Mouse (Mus musculus): ENCODE measurements around the gene Lpcat4.
"Not testable (repeated sequence)": the region's sequence is repeated elsewhere in the genome, so short reads cannot be mapped to it uniquely, and the experiment has no call there.

Gene Lpcat4

DNA sequence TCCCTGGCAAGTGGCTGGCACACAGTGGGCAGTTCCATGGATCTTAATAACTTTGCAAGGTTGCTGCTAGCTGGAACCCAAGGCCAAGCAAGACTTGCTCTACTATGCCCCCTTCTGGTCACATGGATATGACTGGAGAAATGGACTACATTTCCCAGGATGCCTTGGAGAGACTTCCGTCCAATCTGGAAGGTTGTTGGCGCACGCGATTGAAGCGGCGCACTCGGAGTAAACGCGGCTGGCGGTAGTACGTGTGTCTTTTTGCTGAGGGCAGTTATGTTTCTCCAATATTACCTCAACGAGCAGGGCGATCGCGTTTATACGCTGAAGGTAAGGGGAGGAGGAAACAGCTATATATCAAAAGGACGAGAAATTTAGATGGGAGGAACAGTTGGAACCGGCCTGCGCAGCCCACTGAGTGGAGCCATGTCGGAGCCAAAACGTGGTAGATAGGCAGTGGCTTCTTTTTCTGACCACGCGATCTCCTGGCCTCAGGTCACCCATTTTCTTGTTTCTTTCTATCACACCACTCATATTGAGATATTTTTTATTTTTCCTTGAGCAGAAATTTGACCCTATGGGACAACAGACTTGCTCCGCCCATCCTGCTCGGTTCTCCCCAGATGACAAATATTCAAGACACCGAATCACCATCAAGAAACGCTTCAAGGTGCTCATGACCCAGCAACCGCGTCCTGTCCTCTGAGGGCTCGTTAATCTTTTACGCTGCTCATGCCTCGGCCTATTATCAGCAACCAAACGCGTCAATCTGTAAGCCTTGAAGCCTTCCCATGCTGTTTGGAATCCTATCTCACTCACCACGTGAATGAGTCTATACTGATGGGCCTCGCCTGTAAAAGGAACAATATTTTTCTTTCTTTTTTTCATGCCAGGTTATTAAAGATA, 22.7 kb downstream of the Lpcat4 start, which contains the start of gene Nop10:
TSS of gene Nop10 (plus strand) at position 179 of the 906 bp plus-strand sequence.
- DNase-seq (ENCODE audit: low spot score in 2 of 2) = peak; percentile 91 to 92

DNA sequence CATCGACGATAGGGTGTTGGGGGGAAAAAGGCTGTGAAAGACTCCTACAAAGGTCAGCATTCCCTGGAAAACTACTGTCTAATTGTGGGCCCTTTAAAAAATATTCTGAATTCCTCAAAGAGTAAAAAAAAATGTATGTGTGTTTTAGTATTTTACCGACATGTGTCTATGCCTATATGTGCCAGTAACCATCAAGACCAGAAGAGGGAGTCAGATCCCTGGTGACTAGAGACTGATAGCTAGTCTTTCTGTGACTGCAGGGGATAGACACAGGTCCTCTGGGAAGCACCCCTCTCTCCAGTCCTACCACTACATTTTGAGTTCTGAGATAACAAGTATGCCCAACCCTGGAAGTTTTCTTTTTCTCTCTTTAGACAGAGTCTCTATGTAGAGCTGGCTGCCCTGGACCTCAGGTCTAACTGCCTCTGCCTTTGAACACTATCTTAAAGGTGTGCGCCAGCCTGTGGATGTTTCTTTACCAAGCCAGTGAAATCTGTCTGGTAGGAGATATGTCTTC, 23.6 kb downstream of the Lpcat4 start:
- no peak for DNase-seq (ENCODE audit: low spot score in 2 of 2)

- DNase-seq (ENCODE audit: low spot score in 2 of 2) = no peak
Observed at GRCm38 (mm10) chr2:112264364-112264763, 25.1 kb downstream of the Lpcat4 start.

DNA sequence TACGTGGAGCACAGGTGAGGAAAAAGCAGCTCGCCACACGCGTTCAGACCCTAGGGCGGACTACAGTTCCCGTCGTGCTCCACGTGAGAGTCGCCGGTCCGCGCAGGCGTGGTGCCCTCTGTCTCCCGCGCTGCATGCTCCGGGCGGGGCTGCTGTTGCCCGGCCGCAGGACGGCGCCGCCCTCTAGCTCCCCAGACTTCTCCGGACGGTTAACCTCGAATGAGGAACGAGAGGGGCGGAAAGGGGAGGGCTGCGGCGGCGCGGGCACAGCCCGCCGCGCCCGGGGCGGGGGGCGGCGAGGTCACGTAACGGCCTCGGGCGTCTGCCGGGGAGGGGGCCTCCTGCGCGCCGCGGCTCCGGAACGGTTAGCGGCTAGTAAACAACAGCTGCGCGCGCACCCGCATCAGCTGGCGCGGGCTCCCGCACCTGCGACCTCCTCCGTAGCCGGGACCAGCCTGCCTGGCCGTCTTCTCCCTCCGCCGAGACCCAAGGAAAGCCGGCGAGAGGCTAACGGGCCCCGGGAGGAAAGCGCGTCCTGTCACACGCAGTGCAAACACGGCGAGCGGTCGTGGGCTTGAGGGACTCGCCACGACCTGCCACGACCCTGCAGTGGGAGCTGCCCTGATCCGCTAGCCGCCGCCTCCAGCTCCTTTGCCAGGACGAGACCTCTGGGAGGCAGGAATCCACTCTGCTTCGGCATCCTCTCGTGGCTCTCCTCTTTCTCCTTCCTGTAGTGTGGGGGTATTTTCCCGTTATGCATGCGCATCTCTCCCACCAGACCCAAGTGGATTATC, 26.4 kb downstream of the Lpcat4 start, which contains the start of gene Slc12a6:
TSS of gene Slc12a6 (plus strand) at position 378 of the 794 bp plus-strand sequence.
- peak; percentile 94 to 95 for DNase-seq (ENCODE audit: low spot score in 2 of 2)

- DNase-seq (ENCODE audit: low spot score in 2 of 2) = peak; percentile 73 to 75
Observed at GRCm38 (mm10) chr2:112266242-112266592, 26.9 kb downstream of the Lpcat4 start, which contains the start of gene Gm21985. Gene Gm21985, plus strand, starts transcription at chr2:112266314.

DNA sequence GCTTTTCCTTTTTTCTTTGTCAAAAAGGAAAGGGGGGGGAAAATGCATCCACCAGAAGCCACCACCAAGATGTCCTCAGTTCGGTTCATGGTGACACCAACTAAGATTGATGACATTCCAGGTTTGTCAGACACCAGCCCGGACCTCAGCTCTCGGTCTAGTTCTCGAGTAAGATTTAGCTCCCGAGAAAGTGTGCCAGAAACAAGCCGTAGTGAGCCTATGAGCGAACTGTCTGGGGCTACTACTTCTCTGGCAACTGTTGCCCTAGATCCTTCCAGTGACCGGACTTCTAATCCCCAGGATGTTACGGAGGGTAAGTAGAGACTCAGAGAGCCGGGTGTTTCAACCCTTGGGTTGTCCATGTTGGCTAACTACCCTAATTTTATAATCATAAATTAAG, 27.5 kb downstream of the Lpcat4 start:
- no peak for DNase-seq (ENCODE audit: low spot score in 2 of 2)

GRCm38 (mm10) chr2:112267547-112268269, 28.4 kb downstream of the Lpcat4 start:
- DNase-seq (ENCODE audit: low spot score in 2 of 2) = no peak

DNA sequence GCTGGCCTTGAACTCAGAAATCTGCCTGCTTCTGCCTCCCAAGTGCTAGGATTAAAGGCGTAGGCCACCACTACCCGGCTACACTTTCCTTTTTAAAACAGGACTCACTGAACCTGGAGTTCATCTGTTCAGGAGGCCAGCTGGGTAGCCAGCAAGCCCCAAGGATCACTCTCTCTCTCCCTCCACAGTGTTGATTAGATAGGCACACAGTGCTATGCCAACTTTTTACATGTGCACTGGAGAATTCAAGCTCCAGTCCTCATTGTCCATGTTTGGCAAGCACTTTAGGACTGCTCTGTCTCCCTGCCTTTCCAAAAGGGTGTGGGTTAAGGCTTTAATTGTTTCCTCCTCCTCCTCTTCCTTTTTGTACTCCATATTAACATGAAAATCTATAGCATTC, 30.7 kb downstream of the Lpcat4 start:
- DNase-seq (ENCODE audit: low spot score in 2 of 2) = no peak

- DNase-seq (ENCODE audit: low spot score in 2 of 2) = no peak
Observed at GRCm38 (mm10) chr2:112272909-112273308, 33.6 kb downstream of the Lpcat4 start.

DNA sequence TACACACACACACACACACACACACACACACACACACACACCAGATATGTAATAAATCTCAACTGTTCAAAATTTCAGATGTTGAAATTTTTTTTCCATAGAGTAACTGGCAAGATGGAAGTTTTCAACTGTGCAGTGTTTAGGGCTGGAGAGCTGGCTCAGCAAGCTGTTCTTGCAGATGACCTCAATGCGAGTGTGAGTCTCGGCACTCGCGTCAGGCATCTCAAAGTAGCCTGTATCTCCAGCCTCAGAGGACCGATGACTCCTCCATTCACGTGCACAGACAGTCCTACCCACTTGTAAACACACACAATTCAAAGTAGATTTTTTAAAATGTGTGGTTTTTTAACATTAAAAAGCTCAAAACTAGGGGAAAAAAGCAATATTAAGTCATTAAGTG, 34.2 kb downstream of the Lpcat4 start:
- DNase-seq (ENCODE audit: low spot score in 2 of 2) = no peak

- no peak for DNase-seq (ENCODE audit: low spot score in 2 of 2)
Observed at GRCm38 (mm10) chr2:112276870-112277269, 37.6 kb downstream of the Lpcat4 start.

DNA sequence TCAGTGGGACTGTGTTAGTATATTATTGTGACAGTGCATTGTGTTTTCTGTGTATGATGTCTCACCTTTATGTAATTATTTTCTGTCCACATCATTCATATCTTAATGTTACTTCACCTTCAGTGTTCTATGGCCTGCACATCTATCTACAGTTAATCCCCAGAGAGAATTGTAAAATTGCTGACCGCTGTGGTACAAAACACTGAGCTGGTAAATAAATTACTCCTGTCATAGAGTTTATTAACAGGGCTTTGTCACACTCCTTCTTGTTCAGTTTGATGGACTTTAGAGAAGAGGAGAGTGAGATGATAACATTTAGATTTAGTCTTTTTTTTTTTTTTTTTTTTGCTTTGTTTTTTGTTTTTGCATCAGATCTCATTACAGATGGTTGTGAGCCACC, 43.6 kb downstream of the Lpcat4 start:
- DNase-seq (ENCODE audit: low spot score in 2 of 2) = no peak

GRCm38 (mm10) chr2:112284363-112285030, 45.2 kb downstream of the Lpcat4 start:
- no peak for DNase-seq (ENCODE audit: low spot score in 2 of 2)

DNA sequence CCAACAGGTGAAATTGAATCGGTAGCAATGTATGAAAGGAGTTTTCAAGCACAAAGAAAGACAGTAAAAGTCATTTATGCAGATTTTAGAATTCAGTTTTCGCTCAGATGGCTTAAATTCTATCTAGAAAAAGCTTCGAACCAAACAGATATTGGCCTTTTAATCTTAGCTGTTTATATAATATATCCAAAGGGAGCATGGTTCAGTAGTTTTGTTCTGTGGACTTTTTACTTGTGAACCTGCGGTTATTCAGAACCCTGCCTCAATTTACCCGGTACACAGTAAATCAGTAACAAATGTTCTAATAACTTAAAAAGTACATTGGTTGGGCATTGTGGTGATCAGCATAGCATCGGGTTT, 45.7 kb downstream of the Lpcat4 start:
- no peak for DNase-seq (ENCODE audit: low spot score in 2 of 2)

- DNase-seq (ENCODE audit: low spot score in 2 of 2) = not testable (repeated sequence)
Observed at GRCm38 (mm10) chr2:112286062-112286461, 46.8 kb downstream of the Lpcat4 start.

- no peak for DNase-seq (ENCODE audit: low spot score in 2 of 2)
Observed at GRCm38 (mm10) chr2:112287059-112287458, 47.8 kb downstream of the Lpcat4 start.

DNA sequence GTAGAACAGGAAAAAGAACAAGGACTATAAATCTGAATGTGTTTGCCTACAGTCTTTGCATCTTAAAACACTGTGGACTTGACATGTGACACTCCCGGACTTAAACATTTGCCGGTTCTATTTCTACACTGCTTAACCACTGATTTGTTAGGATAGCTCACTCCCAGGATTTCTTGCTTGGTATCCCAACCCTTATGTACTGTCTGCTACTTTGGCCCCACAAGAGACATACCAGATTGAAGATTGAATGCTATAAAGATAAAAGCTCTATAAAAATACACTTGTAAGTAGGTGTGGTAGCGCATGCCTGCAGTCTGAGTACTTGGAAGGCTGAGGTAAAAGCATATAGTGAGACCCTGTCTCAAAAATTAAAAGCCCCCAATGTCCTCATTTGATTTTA, 50.2 kb downstream of the Lpcat4 start:
- no peak for DNase-seq (ENCODE audit: low spot score in 2 of 2)

DNA sequence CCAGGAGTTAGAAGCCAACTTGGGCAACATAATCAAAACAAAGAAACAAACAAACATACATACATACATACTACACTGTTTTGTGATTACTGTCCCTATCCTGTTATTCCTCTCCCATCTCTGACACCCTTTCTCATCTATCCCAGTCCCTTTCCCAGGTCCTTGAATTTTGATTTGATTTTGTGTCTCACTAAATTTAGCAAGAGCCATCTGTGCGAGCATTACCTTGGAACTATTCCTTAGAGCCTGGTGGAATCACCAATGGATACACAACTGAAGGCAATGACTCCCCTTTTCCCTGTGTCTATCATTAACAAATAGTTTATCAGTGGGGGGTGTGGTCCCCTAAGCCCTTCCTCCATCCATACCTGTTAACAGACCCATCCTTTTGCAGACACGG, 53.6 kb downstream of the Lpcat4 start:
- no peak for DNase-seq (ENCODE audit: low spot score in 2 of 2)

DNA sequence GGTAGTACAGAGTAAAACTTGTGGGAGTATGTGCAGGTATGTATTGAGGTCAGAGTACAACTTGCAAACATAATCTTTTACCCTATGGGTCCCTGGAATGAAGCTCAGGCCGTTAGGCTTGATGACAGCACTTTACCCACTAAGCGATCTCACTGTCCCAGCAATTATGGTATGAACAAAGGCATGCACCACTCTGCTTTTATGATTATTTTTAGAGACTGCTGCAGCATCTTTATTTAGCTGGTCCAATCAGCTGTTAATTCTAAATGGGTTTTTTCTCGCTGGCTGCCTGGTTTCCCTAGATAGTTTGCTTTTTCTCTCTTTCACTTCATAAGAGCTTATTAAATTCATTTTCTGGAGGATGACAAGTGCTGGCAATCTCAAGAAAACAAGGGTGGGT, 56.9 kb downstream of the Lpcat4 start:
- peak in 1 of 2 experiments; percentile 57 for DNase-seq (ENCODE audit: low spot score in 2 of 2)

Measured in right cerebral cortex, postnatal 10 days (tissue).